Mouse (Mus musculus) adrenal gland (tissue): ENCODE measurements around the gene Xirp1.

Source experiments
- intact Hi-C: fragments of 180-260 bp; cut with DNase I; formaldehyde crosslinking; loops from one replicate; pipeline ENCODE4 v1.15.1; 2025

Xirp1 gene

GRCm38 (mm10) chr9:119991310-119991709 is 32.1 kb downstream of the Xirp1 start:
- intact Hi-C loops: no loop called here

GRCm38 (mm10) chr9:119988304-119988703 is 35.1 kb downstream of the Xirp1 start:
- intact Hi-C loops: no loop called here

GRCm38 (mm10) chr9:119985881-119986574 is 37.4 kb downstream of the Xirp1 start:
- intact Hi-C loops: no loop called here

GRCm38 (mm10) chr9:119984536-119985011 is 38.8 kb downstream of the Xirp1 start, which contains the start of gene Csrnp1:
Csrnp1 (minus strand) TSS chr9:119984658.
- intact Hi-C loops: no loop called here

- intact Hi-C loops: no loop called here
These were observed 39.5 kb downstream of the Xirp1 start for GRCm38 (mm10) chr9:119983585-119984535.

GRCm38 (mm10) chr9:119982956-119983551 is 40.3 kb downstream of the Xirp1 start:
- intact Hi-C loops: no loop called here

- intact Hi-C loops: no loop called here
These were observed 41.1 kb downstream of the Xirp1 start for GRCm38 (mm10) chr9:119982241-119982811.

GRCm38 (mm10) chr9:119981183-119982179 is 41.9 kb downstream of the Xirp1 start:
- intact Hi-C loops: no loop called here

GRCm38 (mm10) chr9:119980770-119981182 is 42.6 kb downstream of the Xirp1 start:
- intact Hi-C loops: no loop called here

GRCm38 (mm10) chr9:119979749-119980148 is 43.6 kb downstream of the Xirp1 start:
- intact Hi-C loops: no loop called here

GRCm38 (mm10) chr9:119978811-119979441 is 44.5 kb downstream of the Xirp1 start:
- intact Hi-C loops: no loop called here

GRCm38 (mm10) chr9:119978151-119978810 is 45.1 kb downstream of the Xirp1 start:
- intact Hi-C loops: no loop called here

GRCm38 (mm10) chr9:119977557-119978060 is 45.8 kb downstream of the Xirp1 start:
- intact Hi-C loops: no loop called here

- intact Hi-C loops: no loop called here
These were observed 46.5 kb downstream of the Xirp1 start for GRCm38 (mm10) chr9:119976704-119977556.

- intact Hi-C loops: no loop called here
These were observed 48.1 kb downstream of the Xirp1 start for GRCm38 (mm10) chr9:119975286-119975685.

- intact Hi-C loops: no loop called here
These were observed 48.8 kb downstream of the Xirp1 start for GRCm38 (mm10) chr9:119974609-119975008.

- intact Hi-C loops: no loop called here
These were observed 49.4 kb downstream of the Xirp1 start for GRCm38 (mm10) chr9:119973869-119974520.
